Mouse (Mus musculus) cerebellum, postnatal 10 days (tissue): ENCODE data around the gene D6Ertd527e.
"Not testable (repeated sequence)": the region's sequence is repeated elsewhere in the genome, so short reads cannot be mapped to it uniquely, and the experiment has no call there.

Experiments used
- DNase-seq, 2 experiments: peaks; one replicate each; pipeline ENCODE4 v3.0.0; 2021; ENCODE audit warnings: mixed read lengths in 2 of 2

The D6Ertd527e gene

DNA sequence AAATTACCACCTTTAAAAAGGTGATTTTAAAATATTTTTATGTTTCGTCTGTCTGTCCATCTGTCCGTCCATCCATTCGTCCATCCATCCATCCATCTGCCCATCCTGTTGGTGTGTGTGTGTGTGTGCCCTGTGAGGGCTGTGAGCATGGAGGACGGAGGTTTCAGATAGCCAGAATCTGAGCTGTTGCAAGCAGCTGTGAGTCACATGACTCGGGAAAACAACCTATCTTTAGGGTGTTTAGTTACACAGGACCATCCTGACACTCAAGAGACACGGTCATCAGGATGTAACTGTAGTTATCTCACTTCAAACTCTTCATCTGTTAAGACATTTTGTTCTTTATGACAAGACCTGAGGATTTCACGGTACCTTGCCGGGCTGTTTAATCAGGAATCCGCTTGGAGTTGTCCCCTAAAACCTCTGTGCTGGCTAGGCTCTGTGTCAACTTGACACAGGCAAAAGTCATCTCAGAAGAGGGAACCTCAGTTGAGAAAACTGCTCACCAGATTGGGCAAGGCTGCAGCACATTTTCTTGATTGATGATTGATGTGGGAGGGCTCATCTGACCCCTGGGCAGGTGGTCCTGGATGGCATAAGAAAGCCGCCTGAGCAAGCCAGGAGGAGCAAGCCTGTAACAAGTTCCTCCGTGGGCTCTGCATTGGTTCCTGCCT lies at the start of gene D6Ertd527e:
TSS of gene D6Ertd527e (plus strand) at position 624 of the 674 bp plus-strand sequence.
- no peak for DNase-seq

DNA sequence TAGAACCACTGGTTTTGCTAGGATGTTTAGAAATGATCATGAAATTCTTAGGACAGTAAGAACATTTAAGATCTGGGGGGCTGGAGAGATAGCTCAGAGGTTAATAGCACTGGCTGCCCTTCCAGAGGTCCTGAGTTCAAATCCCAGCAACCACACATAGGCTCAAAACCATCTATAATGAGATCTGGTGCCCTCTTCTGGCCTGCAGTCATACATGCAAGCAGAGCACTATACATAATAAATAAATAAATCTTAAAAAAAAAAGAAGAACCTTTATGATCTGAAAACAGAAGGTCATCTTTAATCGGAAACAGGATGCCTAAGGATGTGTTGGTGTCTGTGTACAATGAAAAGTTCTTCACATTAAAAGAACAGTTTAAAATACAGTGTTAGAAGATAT lies 44.8 kb upstream of the D6Ertd527e start:
- no peak for DNase-seq

DNA sequence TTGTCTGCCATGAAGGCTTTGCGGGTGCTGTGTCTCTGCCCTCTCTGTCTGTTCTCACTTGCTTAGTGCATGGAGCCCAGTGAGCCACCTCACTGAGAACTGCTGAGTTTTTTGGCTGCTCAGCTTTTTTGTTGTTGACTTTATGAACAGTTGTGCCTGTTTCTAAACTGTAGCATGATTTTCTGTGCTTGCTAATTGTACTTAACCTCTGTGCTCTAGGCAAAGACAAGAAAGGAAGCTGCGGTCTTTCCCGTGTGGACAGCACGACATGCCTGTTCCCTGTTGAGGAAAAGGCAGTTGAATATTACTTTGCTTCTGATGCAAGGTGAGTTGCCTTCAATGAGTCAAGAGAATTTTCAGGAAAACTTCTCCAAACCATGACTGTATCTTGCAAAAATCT lies 41.0 kb upstream of the D6Ertd527e start:
- no peak for DNase-seq

- DNase-seq = no peak
Measured at GRCm38 (mm10) chr6:87068209-87068608, 36.3 kb upstream of the D6Ertd527e start.

GRCm38 (mm10) chr6:87069195-87069900 lies 35.2 kb upstream of the D6Ertd527e start:
- no peak for DNase-seq

- DNase-seq = no peak
Measured at GRCm38 (mm10) chr6:87070641-87071040, 33.9 kb upstream of the D6Ertd527e start.

GRCm38 (mm10) chr6:87072759-87073158 lies 31.8 kb upstream of the D6Ertd527e start:
- no peak for DNase-seq

DNA sequence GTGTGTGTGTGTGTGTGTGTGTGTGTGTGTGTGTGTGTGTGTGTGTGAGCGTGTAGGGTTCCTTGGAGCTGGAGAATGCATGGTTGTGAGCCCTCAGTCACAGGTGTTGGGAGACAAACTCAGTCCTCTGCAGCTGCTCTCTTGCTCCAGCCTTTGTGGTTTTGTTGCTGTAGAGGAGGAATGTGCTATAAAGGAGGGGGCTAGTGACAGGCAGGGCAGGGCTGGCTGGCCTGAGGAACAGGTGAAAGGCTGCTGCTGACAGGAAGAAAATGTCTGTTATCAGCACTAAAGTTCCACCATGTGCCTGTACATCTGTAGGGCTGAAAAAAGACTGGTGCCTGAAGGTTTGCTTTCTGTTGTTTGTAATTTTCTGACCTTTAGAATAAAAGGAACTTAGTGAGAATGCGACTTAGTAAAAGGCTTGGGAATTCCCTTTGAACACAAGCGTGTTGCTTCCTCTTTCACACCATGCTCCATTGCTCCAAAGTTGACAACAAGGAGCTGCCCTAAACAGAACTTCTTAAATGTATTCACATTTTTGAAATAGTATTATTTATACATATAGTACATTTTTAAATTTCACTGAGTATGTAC lies 29.4 kb upstream of the D6Ertd527e start:
- no peak for DNase-seq

- no peak for DNase-seq
Measured at GRCm38 (mm10) chr6:87079457-87079856, 25.1 kb upstream of the D6Ertd527e start.

- DNase-seq = no peak
Measured at GRCm38 (mm10) chr6:87085026-87085425, 19.5 kb upstream of the D6Ertd527e start.

GRCm38 (mm10) chr6:87088356-87088755 lies 16.2 kb upstream of the D6Ertd527e start:
- DNase-seq = no peak

GRCm38 (mm10) chr6:87090877-87091276 lies 13.7 kb upstream of the D6Ertd527e start:
- no peak for DNase-seq

- DNase-seq = no peak
Measured at GRCm38 (mm10) chr6:87092476-87092875, 12.1 kb upstream of the D6Ertd527e start.

GRCm38 (mm10) chr6:87093631-87094030 lies 10.9 kb upstream of the D6Ertd527e start:
- DNase-seq = not testable (repeated sequence)

DNA sequence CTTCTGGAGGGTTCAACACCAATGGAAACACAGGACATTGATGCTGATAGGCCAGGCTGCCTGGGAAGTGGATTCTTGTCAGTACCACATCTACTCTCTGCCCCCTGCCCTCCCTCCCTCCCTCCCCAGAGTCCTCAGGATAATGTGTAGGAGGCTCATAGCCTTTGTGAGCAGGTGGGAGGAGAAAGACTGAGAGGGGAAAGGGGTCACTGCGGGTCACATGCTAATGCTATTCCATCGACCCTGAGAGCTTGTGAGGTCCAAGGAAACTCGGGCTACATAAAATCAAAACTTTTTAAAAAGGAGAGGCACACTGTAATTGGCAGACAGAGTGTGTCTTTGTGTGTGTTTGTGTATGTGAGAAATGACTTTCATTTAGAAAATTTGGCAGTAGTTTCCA lies 5.3 kb upstream of the D6Ertd527e start:
- DNase-seq = no peak

GRCm38 (mm10) chr6:87099671-87100296 lies 4.8 kb upstream of the D6Ertd527e start:
- peak; percentile 21 to 46 for DNase-seq

GRCm38 (mm10) chr6:87100297-87101020 lies 4.1 kb upstream of the D6Ertd527e start:
- DNase-seq = peak in 1 of 2 experiments; percentile 25

DNA sequence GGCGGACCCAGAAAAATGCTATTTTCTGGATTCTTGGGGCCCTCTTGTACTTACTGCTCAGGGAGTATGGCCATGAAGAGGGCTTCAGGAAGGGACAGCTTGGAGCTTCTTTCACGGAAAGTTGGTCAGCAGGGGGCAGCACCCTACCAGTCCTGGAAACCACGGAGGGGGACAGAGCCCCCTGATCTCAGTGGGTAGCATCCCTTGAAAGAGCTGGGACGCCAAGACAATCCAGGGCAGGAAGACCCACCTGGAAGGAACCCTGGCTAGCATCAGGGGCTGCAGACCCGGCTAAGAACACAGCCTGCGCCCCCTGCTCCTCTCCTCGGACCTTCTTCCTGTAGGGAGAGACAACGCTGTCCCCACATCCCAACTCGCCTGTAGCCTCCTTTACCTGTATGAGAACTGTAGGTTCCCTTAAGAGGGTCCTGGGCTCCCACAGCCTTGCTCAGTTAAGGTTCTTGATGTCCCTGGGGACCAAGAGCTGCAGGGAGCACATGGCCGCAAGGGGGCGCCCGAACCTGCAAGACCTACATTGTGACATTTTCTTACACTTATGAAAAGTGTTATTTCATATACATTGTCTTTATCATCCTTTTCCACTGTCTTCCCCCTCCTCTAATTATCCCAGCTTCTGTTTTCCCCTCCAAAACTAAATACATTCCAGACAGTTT lies 3.1 kb upstream of the D6Ertd527e start:
- peak; percentile 95 to 97 for DNase-seq

DNA sequence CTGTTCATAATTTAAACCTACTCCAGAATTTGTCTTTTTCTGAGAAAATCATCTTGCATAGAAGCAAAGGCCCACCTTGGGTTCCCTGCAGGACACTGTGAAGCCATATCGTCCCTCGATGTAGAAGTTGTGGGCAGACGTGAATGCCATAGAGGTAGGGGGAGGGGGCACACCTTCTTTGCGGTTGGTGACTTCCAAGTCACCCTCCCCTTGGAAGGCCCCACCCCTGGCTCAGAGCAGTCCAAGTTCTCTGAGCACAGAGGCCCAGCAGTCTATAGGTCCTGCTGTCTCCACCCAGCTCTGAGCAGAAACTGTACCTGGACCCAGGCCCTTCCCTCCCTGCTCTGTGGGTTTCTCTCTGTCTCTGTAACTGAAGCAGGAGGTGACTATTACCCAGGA lies 2.6 kb upstream of the D6Ertd527e start:
- peak in 1 of 2 experiments; percentile 39 for DNase-seq

- peak; percentile 49 for DNase-seq
Measured at GRCm38 (mm10) chr6:87102421-87102911, 2.1 kb upstream of the D6Ertd527e start.

DNA sequence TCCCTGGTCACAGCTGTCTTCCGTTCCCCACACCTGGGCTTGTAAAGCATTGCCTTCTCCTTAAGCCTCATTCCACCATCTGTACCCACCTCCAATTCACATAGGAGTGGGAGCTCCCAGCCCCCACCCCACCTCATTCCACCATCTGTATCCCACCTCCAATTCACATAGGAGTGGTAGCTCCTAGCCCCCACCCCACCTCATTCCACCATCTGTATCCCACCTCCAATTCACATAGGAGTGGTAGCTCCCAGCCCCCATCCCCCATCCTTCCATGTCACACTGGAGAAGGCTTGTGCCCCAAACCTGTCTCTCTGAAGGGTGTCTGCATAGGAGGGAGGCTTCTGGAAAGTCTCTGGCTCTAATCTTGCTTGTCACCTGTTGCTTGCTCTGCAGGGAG lies 1.2 kb upstream of the D6Ertd527e start:
- no peak for DNase-seq

DNA sequence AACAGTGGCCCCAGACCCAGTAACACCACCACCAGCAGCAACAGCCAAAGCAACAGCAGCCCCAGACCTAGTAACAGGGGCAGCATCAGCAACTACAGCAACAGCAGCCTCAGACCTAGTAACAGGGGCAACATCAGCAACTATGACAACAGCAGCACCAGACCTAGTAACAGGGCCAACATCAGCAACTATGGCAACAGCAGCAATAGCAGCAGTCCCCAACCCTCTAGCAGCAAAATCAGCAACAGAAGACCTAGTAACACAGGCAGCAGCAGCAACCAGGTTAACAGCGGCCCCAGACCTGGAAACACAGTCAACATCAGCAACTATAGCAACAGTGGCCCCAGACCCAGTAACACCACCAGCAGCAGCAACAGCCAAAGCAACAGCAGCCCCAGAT lies 6.9 kb downstream of the D6Ertd527e start:
- no peak for DNase-seq
